Mouse (Mus musculus): ENCODE measurements around the gene Mmadhc.

Gene Mmadhc

GRCm38 (mm10) chr2:50265215-50265785 lies 31.3 kb downstream of the Mmadhc start:
- no peak for DNase-seq (ENCODE audit: low spot score in 2 of 2)

DNA sequence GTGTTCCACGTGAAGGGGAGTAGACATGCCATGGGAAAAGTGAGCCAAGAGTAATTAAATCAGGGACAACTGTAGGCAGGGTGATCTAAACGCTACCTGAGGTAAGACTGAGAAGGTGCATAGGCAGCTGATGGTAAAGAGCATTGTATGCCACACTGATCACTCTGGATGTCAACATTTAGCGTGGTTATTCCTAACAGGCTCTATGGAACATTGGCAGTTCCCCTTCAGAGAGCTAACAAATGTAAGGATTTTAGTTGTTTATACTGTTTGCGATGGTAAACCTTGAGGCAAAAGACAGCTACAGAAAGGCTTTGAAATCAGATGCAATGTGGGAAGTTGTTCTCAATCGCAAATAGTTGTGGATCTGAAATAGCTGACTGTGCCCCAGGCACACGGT lies 32.5 kb downstream of the Mmadhc start:
- DNase-seq (ENCODE audit: low spot score in 2 of 2), result no peak

GRCm38 (mm10) chr2:50254955-50255354 lies 41.6 kb downstream of the Mmadhc start:
- DNase-seq (ENCODE audit: low spot score in 2 of 2), result no peak

DNA sequence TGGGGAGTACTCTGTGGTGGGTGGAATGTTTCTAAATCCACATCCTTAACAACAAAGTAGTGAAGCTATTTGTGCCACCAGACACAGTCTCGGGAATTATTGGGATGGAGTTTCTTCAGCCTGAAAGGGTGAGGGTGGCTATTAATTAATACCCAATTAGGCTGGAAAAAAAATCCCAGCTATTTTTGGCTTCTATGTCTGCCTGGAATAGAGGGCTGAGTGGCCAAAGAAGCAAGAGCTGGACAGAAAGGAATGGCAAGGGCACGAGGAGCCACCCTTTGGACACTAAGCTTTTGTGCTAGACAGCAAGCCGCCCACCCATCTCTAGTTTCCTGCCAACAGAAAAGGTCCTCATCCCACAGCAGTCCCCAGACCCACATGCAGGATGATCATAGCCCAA lies 48.0 kb downstream of the Mmadhc start:
- no peak for DNase-seq (ENCODE audit: low spot score in 2 of 2)

DNA sequence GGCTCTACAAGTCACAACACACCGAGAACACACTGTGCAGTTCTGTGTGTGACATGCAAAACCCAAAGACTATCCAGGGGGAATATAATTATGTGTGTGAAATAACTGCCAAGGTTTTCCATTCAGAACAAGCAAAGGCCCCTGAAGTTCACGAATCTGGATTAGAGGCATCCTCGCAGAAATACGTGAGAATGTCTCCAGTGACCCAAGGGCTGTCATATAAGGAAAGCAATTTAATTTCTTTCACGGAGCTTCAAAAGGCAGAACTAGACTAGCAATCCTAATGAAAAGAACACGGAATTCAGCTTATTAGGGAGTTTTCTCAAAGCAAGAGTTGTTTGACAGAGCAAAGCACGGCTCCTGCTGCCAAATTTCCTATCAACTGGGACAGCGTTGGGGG lies 63.1 kb downstream of the Mmadhc start:
- no peak for DNase-seq (ENCODE audit: low spot score in 2 of 2)

Data from right cerebral cortex, adult 2 months (tissue).